Mouse (Mus musculus) brain, embryonic 14.5 days (tissue): ENCODE measurements around the gene Vmn1r44.

Source experiments
- CTCF ChIP-seq: fragments of 200-500 bp; IDR thresholded peaks from 2 replicates; pipeline ENCODE4 v1.5.1; 2012; ENCODE audit warnings: inconsistent platforms, mild to moderate bottlenecking, moderate library complexity, borderline replicate concordance; ENCODE audit not compliant: insufficient read depth, insufficient read length; ENCODE audit errors: extremely low read depth
- POLR2A ChIP-seq: fragments of 200-500 bp; IDR thresholded peaks from 2 replicates; pipeline ENCODE4 v1.6.1; 2012; ENCODE audit warnings: mild to moderate bottlenecking, inconsistent platforms, borderline replicate concordance; ENCODE audit not compliant: poor library complexity, insufficient read depth, insufficient read length, severe bottlenecking; ENCODE audit errors: extremely low read depth

- TF ChIP-seq CTCF (no peak), POLR2A (no peak)
These were observed 19.7 kb upstream of the Vmn1r44 start for GRCm38 (mm10) chr6:89863792-89864191.
